Mouse (Mus musculus) brain, embryonic 14.5 days (tissue): Measurements from ENCODE around the gene Pin4. TPM values are rescaled to one million over a fixed set of nuclear protein-coding genes. Genes with fewer than 3 reads are reported as not detected.
"Not testable (repeated sequence)": the region's sequence is repeated elsewhere in the genome, so short reads cannot be mapped to it uniquely, and the experiment has no call there.

Experiments used
- DNase-seq: peaks from one replicate; pipeline ENCODE4 v3.0.0-alpha.2; 2011; ENCODE audit warnings: low read depth
- CTCF ChIP-seq: fragments of 200-500 bp; IDR thresholded peaks from 2 replicates; pipeline ENCODE4 v1.5.1; 2012; ENCODE audit warnings: inconsistent platforms, mild to moderate bottlenecking, moderate library complexity, borderline replicate concordance; ENCODE audit not compliant: insufficient read depth, insufficient read length; ENCODE audit errors: extremely low read depth
- POLR2A ChIP-seq: fragments of 200-500 bp; IDR thresholded peaks from 2 replicates; pipeline ENCODE4 v1.6.1; 2012; ENCODE audit warnings: mild to moderate bottlenecking, inconsistent platforms, borderline replicate concordance; ENCODE audit not compliant: poor library complexity, insufficient read depth, insufficient read length, severe bottlenecking; ENCODE audit errors: extremely low read depth
- polyA plus RNA-seq: library from polyadenylated mRNA; depleted of rRNA; stranded (reverse); fragments of >200 nt; gene quantifications from 2 replicates; pipeline ENCODE4 v1.2.3, GENCODE M21; 2012

Pin4 gene
- polyA plus RNA-seq, 1 experiment, result 38.2 TPM

DNA sequence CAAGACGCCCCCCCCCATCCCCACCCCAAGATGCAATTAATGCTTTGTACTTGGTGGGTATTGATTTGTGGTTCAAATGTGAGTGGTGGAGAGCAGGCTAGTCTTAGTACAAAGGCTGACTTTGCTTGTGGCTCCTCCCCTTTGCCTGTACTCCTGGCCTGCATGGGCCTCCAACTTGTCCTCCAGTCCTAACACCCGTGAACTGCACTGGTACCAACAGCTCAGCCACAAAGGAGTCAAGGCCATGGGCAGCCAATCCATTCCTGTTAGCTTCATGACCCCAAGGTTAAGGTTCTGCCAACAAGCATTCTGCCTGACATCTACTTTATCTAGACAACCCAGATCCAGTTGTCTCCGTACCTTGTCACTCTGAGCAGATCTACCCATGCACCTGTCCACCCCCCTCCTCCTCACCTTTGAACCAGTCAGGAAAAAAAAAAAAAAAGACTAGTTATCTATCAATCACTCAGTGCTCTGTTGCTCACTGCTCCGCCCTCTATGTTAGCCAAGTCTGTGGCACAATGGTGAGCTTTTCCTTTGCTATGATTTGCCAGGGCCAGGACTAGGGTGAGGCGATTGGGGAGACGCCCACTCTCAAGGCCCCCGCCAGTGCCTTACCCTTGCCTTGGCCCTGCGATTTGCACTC lies 33.3 kb upstream of the Pin4 start:
- TF ChIP-seq POLR2A, result no peak
- no peak for TF ChIP-seq CTCF
- DNase-seq, result no peak

DNA sequence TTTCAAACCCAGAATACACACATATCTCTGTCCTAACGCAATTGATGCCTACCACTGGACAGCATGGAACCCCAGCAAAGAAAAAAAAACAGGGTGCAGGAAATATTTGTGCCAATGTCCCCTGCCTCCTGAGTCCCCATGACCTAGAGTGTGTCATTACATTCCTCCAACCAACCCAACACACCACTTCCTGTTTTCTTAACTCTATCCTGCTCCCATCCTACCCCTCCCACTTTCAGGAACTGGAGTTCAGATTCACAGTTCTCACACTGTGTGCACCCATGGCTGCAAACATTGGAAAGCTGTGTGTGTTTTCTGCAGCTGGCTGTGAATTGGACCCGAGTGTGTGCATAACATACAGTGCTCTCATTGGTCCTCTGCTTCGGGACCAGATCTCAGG lies 28.6 kb upstream of the Pin4 start:
- no peak for DNase-seq
- no peak for TF ChIP-seq CTCF
- no peak for TF ChIP-seq POLR2A

DNA sequence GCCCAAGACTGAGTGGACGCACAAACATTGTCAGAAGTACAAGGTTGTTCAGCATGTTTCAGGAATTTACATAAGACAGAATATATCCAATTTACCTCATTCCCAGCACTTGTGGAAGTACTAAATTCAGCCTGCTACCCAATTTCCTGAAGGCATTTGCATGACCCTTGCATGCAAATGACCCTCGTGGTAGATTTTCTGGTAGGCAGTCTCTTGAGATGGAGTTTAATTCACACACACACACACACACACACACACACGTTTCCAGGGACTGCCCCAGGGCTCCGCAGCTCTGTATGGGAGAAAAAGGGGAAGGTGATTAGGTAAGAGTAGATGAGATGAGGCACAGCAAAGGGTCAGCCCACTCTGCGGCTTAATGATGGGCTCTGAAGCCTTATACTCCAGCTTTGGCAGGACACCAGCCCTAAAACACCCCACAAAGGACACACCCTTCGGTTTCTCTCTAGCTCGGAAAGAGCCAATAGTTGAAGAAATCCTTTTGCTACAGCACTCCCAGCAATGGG lies 24.8 kb upstream of the Pin4 start:
- no peak for DNase-seq
- TF ChIP-seq CTCF, result no peak
- no peak for TF ChIP-seq POLR2A

DNA sequence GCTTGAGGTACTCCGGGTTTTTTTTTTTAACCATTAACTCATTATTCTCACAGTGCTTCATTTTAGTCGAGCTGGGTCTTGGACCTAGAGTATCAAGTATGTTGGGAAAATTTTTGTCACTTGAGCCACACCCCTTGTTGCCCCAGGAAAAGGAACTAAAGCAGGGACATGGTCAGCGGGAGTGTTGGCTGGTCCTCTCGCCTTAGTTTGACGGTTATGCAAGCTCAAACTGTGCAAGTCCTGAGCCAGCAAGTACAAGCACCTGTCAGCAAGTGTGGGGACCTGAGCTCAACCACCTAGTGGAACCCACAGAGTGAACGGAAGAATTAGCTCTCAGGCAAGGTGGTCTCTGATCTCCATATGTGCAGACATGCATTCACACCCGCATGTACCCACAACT lies 17.4 kb upstream of the Pin4 start:
- no peak for TF ChIP-seq POLR2A
- TF ChIP-seq CTCF, result no peak
- no peak for DNase-seq

DNA sequence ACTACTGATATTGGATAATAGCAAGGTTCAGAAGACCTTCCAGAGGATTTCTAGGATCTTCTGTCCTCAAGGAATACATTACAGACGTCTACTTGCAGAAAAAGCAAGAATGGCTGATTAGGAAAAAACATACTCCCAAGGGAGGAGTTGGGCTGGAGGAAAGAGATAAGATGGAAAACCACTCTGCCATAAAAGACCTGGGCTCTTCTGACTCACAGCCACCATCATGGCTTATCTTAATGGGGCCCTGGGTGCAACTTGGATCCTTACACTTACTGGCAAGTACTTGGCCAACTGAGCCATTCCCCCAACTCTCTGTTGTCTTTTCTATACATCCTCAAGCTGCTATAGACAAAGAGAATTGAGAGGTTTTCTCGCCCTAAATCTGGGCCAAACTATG lies 15.4 kb upstream of the Pin4 start:
- DNase-seq, result not testable (repeated sequence)

- not testable (repeated sequence) for DNase-seq
Observed at GRCm38 (mm10) chrX:102109349-102109748, 9.9 kb upstream of the Pin4 start.

GRCm38 (mm10) chrX:102115676-102116075 lies 3.6 kb upstream of the Pin4 start:
- peak; percentile 79 for DNase-seq

DNA sequence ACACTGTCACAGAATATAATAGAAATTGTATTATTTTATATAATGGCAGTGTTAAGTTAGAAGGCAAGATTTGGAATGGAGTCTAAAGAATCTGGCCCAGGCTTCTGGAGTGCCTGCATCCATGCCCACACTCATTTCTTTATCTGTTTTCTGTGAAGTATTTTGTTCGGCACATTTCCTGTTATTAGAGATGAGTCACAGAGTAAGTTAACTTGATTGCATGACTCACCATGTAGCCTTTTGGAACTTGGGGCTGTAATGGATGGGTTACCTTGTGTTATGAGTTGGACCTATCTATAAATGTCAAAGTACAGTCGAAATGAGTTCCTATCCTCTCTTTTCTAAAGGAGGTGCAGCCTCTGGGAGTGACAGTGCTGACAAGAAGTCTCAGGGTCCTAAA lies 2.1 kb downstream of the Pin4 start:
- TF ChIP-seq POLR2A (no peak), CTCF (no peak)
- no peak for DNase-seq

More at GRCm38 (mm10) chrX:102115676-102116075, 3.6 kb upstream of the Pin4 start:
- no peak for TF ChIP-seq CTCF
- no peak for TF ChIP-seq POLR2A

GRCm38 (mm10) chrX:102141157-102141556 lies 21.9 kb downstream of the Pin4 start:
- no peak for TF ChIP-seq POLR2A
- no peak for DNase-seq

- TF ChIP-seq CTCF, result no peak
- TF ChIP-seq POLR2A, result no peak
- DNase-seq, result peak; percentile 98
Observed at GRCm38 (mm10) chrX:102156618-102157422, 37.6 kb downstream of the Pin4 start, which contains the start of gene Ercc6l. TSS of gene Ercc6l (minus strand) at chrX:102157091.

DNA sequence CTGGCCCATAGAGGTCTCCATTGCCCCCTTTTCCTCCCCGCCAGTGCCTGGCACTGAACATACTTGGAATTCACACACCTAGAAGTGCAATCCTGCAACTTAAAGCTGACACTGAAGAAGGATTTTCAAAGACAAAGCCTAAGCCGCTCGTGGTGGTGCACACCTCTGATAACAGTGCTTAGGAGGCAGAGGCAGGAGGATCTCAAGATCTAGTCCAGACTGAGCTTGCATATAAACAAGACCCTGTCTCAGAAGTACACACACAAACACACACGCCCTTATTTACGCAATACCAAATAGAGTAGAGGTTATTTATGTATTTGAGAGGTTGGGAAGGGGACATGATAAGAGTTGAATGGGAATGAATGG lies 38.2 kb downstream of the Pin4 start:
- no peak for DNase-seq
- TF ChIP-seq POLR2A (no peak), CTCF (no peak)

DNA sequence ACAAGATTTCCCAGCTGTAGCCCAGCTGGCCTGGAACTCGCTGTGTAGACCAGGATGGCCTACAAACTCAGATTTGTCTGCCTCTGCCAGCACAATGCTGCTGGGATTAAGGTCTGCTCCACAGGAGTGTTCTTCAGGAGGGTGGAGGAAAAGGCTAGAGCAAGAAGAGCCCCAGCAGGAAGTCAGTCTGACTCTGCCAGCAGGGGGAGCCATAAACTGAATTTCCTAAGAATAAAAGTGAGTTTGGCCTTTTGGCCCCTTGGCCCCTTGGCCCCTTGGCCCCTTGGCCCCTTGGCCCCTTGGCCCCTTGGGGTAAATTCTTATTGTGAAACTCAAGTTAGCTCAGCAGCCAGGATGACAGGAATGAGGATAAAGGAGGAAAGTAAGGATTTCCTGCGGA lies 40.5 kb downstream of the Pin4 start:
- DNase-seq, result no peak

GRCm38 (mm10) chrX:102160528-102160927 lies 41.3 kb downstream of the Pin4 start:
- TF ChIP-seq POLR2A (no peak), CTCF (no peak)
- DNase-seq, result no peak

More for the DNA sequence above, 40.5 kb downstream of the Pin4 start:
- TF ChIP-seq POLR2A, result no peak
- no peak for TF ChIP-seq CTCF

- TF ChIP-seq POLR2A, result no peak
- no peak for TF ChIP-seq CTCF
- no peak for DNase-seq
Observed at GRCm38 (mm10) chrX:102163096-102163495, 43.8 kb downstream of the Pin4 start.
